21 mouse cellular contexts compared by ENCODE assay signal in the genomic region with DNA sequence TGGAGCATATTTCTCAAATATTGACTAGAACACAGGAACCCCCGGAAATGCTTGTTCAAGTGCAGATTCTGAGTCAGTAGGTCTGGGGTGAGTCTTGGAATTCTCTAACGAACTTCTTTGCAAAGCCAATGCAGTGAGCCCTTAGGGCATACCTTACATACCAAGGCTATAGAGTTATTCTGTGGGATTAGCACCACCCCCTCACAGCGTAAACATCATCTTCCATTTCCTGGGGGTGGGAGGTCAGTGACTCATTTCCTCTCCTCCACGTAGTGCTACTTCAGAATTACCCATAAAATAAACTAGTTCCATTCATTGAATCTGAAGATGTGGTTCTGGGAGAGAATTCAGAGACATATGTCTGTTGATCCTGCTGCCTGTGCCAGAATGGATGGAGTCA.
A peak's percentile ranks its signal among the peaks of the same experiment; 100 is the strongest.
DNase-seq lines count a peak whose midpoint lies in the region; ATAC-seq and TF ChIP-seq lines count a peak whose summit lies in the region.
"Had no signal": no experiment of that assay in that cellular context is flagged by ENCODE, and none has a peak within 500 bp of the region (broad histone marks: within the 10 kb centered on the region; RNA-seq: fewer than 3 reads in every experiment).

No protein-coding gene starts in this region.

- no peak for TF ChIP-seq CTCF in stomach, postnatal 0 days (IDR thresholded peaks at IDR 0.05; ENCODE audit: low read depth)

- DNase-seq in 3134 (ENCODE audit: extremely low read depth, insufficient read length, low spot score) (peak; percentile 76), ZHBTc4 (ENCODE audit: low read depth, low spot score) (peak; percentile 4)
- DNase-seq in Muller cell, postnatal 12 days (ENCODE audit: inconsistent ontology term), result peak; percentile 70
- no peak for DNase-seq in forebrain, embryonic 11.5 days (ENCODE audit: low spot score)
- no peak for DNase-seq in cerebellum, postnatal 25 days
- DNase-seq in stomach, postnatal 0 days (ENCODE audit: low spot score), result no peak
- DNase-seq: adrenal gland, postnatal 10 days; cerebellum, adult 11 months; cerebellum, postnatal 36 days; gastrocnemius, postnatal 14 days; heart, adult 2 months had no signal

- no peak overlapping the region for H3K27ac ChIP-seq in forebrain, embryonic 11.5 days (ENCODE audit: low read depth, low read length)
- no peak overlapping the region for H3K27ac ChIP-seq in stomach, postnatal 0 days (replicated peaks)
- H3K27ac ChIP-seq: embryonic facial prominence, embryonic 13.5 days; forebrain, embryonic 12.5 days; heart, adult 2 months; hindbrain, embryonic 10.5 days; hindbrain, embryonic 14.5 days; intestine, embryonic 15.5 days had no signal

- no peak for TF ChIP-seq EP300 in stomach, postnatal 0 days (optimal IDR thresholded peaks at IDR 0.05)

- 77% methylated on average over 4 of the region's 4 CpGs for WGBS in forebrain, embryonic 11.5 days
- 45% methylated on average over 4 of the region's 4 CpGs for WGBS in stomach, postnatal 0 days

- no peak overlapping the region for H3K4me3 ChIP-seq in myocyte
- H3K4me3 ChIP-seq in forebrain, embryonic 11.5 days (ENCODE audit: low read depth, low read length), result no peak overlapping the region
- no peak overlapping the region for H3K4me3 ChIP-seq in stomach, postnatal 0 days (ENCODE audit: low read depth, low read length)
- H3K4me3 ChIP-seq: embryonic facial prominence, embryonic 13.5 days; forebrain, embryonic 12.5 days; heart, adult 2 months; heart, embryonic 12.5 days; hindbrain, embryonic 10.5 days; intestine, embryonic 15.5 days had no signal

- H3K36me3 ChIP-seq in myocyte (ENCODE audit: control insufficient read depth, insufficient read depth), result no peaks in the 10 kb centered on the region
- H3K36me3 ChIP-seq in forebrain, embryonic 11.5 days (ENCODE audit: control insufficient read depth, insufficient read depth, low read length), result no peaks in the 10 kb centered on the region
- H3K36me3 ChIP-seq in stomach, postnatal 0 days (ENCODE audit: control insufficient read depth, insufficient read depth, low read length), result no peaks in the 10 kb centered on the region
- H3K36me3 ChIP-seq: embryonic facial prominence, embryonic 13.5 days; forebrain, embryonic 12.5 days; G1E; hindbrain, embryonic 10.5 days; intestine, embryonic 15.5 days had no signal

- H3K79me2 ChIP-seq in myocyte (ENCODE audit: control insufficient read depth, insufficient read depth), result no peaks in the 10 kb centered on the region

- no peaks in the 10 kb centered on the region for H3K4me1 ChIP-seq in forebrain, embryonic 11.5 days (replicated peaks; ENCODE audit: control insufficient read depth, insufficient read depth, low read length)
- no peaks in the 10 kb centered on the region for H3K4me1 ChIP-seq in stomach, postnatal 0 days (replicated peaks; ENCODE audit: control insufficient read depth, insufficient read depth)
- H3K4me1 ChIP-seq: embryonic facial prominence, embryonic 13.5 days; forebrain, embryonic 12.5 days; heart, embryonic 12.5 days; hindbrain, embryonic 10.5 days; intestine, embryonic 15.5 days had no signal

- no peak for TF ChIP-seq POLR2A in myocyte (IDR thresholded peaks at IDR 0.05; ENCODE audit: insufficient read length, low read depth)

- no peak overlapping the region for H3ac ChIP-seq in myocyte (ENCODE audit: control insufficient read depth, insufficient read length)

- H3K27me3 ChIP-seq in myocyte (ENCODE audit: control insufficient read depth, insufficient read depth, insufficient read length), result no peaks in the 10 kb centered on the region
- no peaks in the 10 kb centered on the region for H3K27me3 ChIP-seq in forebrain, embryonic 11.5 days (ENCODE audit: control insufficient read depth, insufficient read depth, low read length)
- no peaks in the 10 kb centered on the region for H3K27me3 ChIP-seq in stomach, postnatal 0 days (ENCODE audit: control insufficient read depth, insufficient read depth, low read length)
- H3K27me3 ChIP-seq: embryonic facial prominence, embryonic 13.5 days; forebrain, embryonic 12.5 days; heart, embryonic 12.5 days; intestine, embryonic 15.5 days had no signal

- H3K9ac ChIP-seq in forebrain, embryonic 11.5 days (ENCODE audit: low read length), result no peak overlapping the region
- no peak overlapping the region for H3K9ac ChIP-seq in stomach, postnatal 0 days (ENCODE audit: low read length)
- H3K9ac ChIP-seq: embryonic facial prominence, embryonic 13.5 days; forebrain, embryonic 12.5 days; heart, embryonic 12.5 days; hindbrain, embryonic 14.5 days; intestine, embryonic 15.5 days had no signal

- H3K9me3 ChIP-seq in forebrain, embryonic 11.5 days (ENCODE audit: control insufficient read depth, low read length), result no peaks in the 10 kb centered on the region; the same call in 1 of the 2 replicates
- H3K9me3 ChIP-seq in stomach, postnatal 0 days (ENCODE audit: control insufficient read depth, low read length), result no peaks in the 10 kb centered on the region
- H3K9me3 ChIP-seq: embryonic facial prominence, embryonic 13.5 days; intestine, embryonic 15.5 days had no signal

- ATAC-seq in forebrain, embryonic 11.5 days (replicated peaks; ENCODE audit: low FRiP score), result no peak
- no peak for ATAC-seq in stomach, postnatal 0 days (ENCODE audit: low FRiP score, low TSS enrichment)
- ATAC-seq: CD4-positive, CD25-positive, alpha-beta regulatory T cell, adult 4 months; forebrain, embryonic 16.5 days; intestine, embryonic 15.5 days had no signal

- peak overlapping the region; percentile 3 for H3K4me2 ChIP-seq in myocyte (ENCODE audit: low read depth)
- no peak overlapping the region for H3K4me2 ChIP-seq in forebrain, embryonic 11.5 days (ENCODE audit: low read depth, low read length, severe bottlenecking)
- no peak overlapping the region for H3K4me2 ChIP-seq in stomach, postnatal 0 days (replicated peaks; ENCODE audit: low read depth)
- H3K4me2 ChIP-seq: embryonic facial prominence, embryonic 13.5 days; forebrain, embryonic 12.5 days; heart, embryonic 12.5 days; hindbrain, embryonic 14.5 days; intestine, embryonic 15.5 days had no signal

TF ChIP-seq in myocyte, 11 proteins besides CTCF, POLR2A, EP300 and RAD21:
- no peak for TF ChIP-seq TCF12 (IDR thresholded peaks at IDR 0.05; ENCODE audit: insufficient read depth, poor library complexity, severe bottlenecking)
- TF ChIP-seq USF1 (IDR thresholded peaks at IDR 0.05; ENCODE audit: low read depth), result no peak
- TF ChIP-seq MAX (IDR thresholded peaks at IDR 0.05; ENCODE audit: low read depth), result no peak
- TF ChIP-seq TCF3 (IDR thresholded peaks at IDR 0.05; ENCODE audit: insufficient read length, low read depth), result no peak
- TF ChIP-seq POLR2AphosphoS2 (IDR thresholded peaks at IDR 0.05; ENCODE audit: insufficient read length, low read depth), result no peak
- TF ChIP-seq MYOG (IDR thresholded peaks at IDR 0.05; ENCODE audit: control insufficient read depth in 1 of 3, insufficient read depth in 1 of 3, insufficient read length in 2 of 3, low read depth in 2 of 3), result no peak
- no peak for TF ChIP-seq MYOD1 (IDR thresholded peaks at IDR 0.05; ENCODE audit: control insufficient read depth in 1 of 3, insufficient read length in 2 of 3, low read depth in 2 of 3)
- no peak for TF ChIP-seq SRF (IDR thresholded peaks at IDR 0.05; ENCODE audit: control insufficient read depth, insufficient read length, low read depth)
- no peak for TF ChIP-seq REST (IDR thresholded peaks at IDR 0.05; ENCODE audit: insufficient read depth, insufficient read length)
- no peak for TF ChIP-seq CEBPB (IDR thresholded peaks at IDR 0.05; ENCODE audit: insufficient read depth, poor library complexity, severe bottlenecking)
- no peak for TF ChIP-seq E2F4 (IDR thresholded peaks at IDR 0.05; ENCODE audit: insufficient read depth)

Comparison
In these comparisons a context has a peak if more than half of its experiments do, and no peak if none do; other contexts are left out.
1. DNase-seq: peak in 3134 (single experiment), Muller cell, postnatal 12 days (single experiment) and ZHBTc4 (single experiment); none in forebrain, embryonic 11.5 days (single experiment), cerebellum, postnatal 25 days (0 of 2) and stomach, postnatal 0 days (single experiment).